Mouse (Mus musculus): ENCODE measurements around the gene Gm7173. TPM values are rescaled to one million over a fixed set of nuclear protein-coding genes. Genes with fewer than 3 reads are reported as not detected.

Gm7173 gene
- not detected for polyA plus RNA-seq (2017; shearing (Covaris generic))

DNA sequence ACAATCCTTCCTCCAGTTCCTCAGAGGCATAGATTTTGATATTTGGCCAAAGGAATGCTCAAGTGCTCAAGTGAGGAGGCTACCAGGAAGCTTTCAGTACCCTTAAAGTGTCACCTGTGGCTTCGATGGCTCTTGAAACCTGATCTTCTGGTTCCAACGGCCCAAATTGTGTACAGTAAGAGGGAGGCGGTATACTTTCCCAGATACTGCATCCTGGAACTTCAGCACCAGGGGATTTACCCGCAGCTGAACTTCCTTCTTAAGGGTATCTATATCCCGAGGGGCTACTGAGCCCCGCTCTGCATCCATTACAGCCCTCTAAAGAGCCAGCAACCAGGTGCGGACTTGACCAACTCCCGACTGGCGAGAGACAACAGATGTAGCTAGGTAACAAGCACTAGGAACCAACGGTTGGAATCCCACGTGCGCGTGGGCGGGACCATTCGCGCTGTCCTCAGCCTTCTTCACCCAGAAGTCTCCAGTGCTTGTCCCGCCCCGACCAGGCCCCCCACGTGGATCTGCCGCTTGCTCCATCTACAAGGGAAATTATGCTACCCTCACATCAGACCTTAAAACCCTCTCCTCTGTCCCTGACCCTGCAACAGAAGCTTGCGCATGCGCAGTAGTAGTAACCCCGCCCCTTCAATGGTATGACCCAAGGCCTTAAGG lies at the start of gene Gm7173:
Gene Gm7173, minus strand, starts transcription at position 309 of the 669 bp plus-strand sequence.

Other genes starting within 250 kb of the Gm7173 start
- gene Mageb16, start 154.2 kb upstream of the Gm7173 start, polyA plus RNA-seq (2017; shearing (Covaris generic)) = not detected

Data from naive thymus-derived CD4-positive, alpha-beta T cell, adult 5 months (primary cell).